Mouse (Mus musculus) stomach, postnatal 0 days (tissue): Measurements from ENCODE around the gene Col4a3bp.

Experiments
- CTCF ChIP-seq: IDR thresholded peaks from 2 replicates; pipeline ENCODE4 v1.5.1; 2016; ENCODE audit warnings: antibody characterized with exemption, low read depth, mild to moderate bottlenecking, moderate library complexity
- EP300 ChIP-seq: optimal IDR thresholded peaks from 2 replicates; pipeline ENCODE3; 2016; ENCODE audit warnings: antibody characterized with exemption

GRCm38 (mm10) chr13:96614615-96615014, 72.2 kb downstream of the Col4a3bp start:
- no peak for TF ChIP-seq CTCF
- no peak for TF ChIP-seq EP300
